Mouse (Mus musculus) liver, embryonic 12.5 days (tissue): ENCODE results near the gene Asic2. TPM values are rescaled to one million over a fixed set of nuclear protein-coding genes. Genes with fewer than 3 reads are reported as not detected.

Experiments used
- ATAC-seq: fragments of 200-750 bp; cut with Nextera tagmentation; 2 replicates; pipeline ENCODE4 v1.8.0; 2017; ENCODE audit warnings: moderate number of reproducible peaks, mild to moderate bottlenecking, moderate library complexity
- H3K27ac ChIP-seq: fragments of 300-500 bp; sonication (generic); 2 replicates; pipeline ENCODE4 v1.5.1; 2016; ENCODE audit warnings: mild to moderate bottlenecking
- H3K27me3 ChIP-seq: fragments of 300-500 bp; sonication (generic); replicated peaks from 2 replicates; pipeline ENCODE4 v1.6.1; 2016; ENCODE audit warnings: mild to moderate bottlenecking, moderate library complexity
- H3K36me3 ChIP-seq: fragments of 300-500 bp; sonication (generic); 2 replicates; pipeline ENCODE4 v1.6.1; 2016; ENCODE audit warnings: mild to moderate bottlenecking, moderate library complexity
- H3K4me1 ChIP-seq: fragments of 300-500 bp; sonication (generic); 2 replicates; pipeline ENCODE4 v1.6.1; 2016
- H3K4me2 ChIP-seq: fragments of 300-500 bp; sonication (generic); 2 replicates; pipeline ENCODE4 v1.6.1; 2016; ENCODE audit warnings: mild to moderate bottlenecking, moderate library complexity
- H3K4me3 ChIP-seq: fragments of 300-500 bp; sonication (generic); 2 replicates; pipeline ENCODE4 v1.5.1; 2016; ENCODE audit warnings: mild to moderate bottlenecking, moderate library complexity
- H3K9ac ChIP-seq: fragments of 300-500 bp; sonication (generic); 2 replicates; pipeline ENCODE4 v1.6.1; 2016; ENCODE audit warnings: mild to moderate bottlenecking, moderate library complexity
- H3K9me3 ChIP-seq: fragments of 300-500 bp; sonication (generic); replicated peaks from 2 replicates; pipeline ENCODE4 v1.6.1; 2016; ENCODE audit warnings: mild to moderate bottlenecking, moderate library complexity
- WGBS: fragments of 180-500 bp; shearing (Covaris S2); methylation state at CpG from one replicate; pipeline ENCODE4 v1.1.7; 2016; ENCODE audit not compliant: insufficient replicate concordance; 5-methylcytosine and 5-hydroxymethylcytosine counted together
- polyA plus RNA-seq: library from polyadenylated mRNA; unstranded; fragments of >200 nt; fragmentation: Nextera tagmentation; extraction: Ambion mirVana; gene quantifications from 2 replicates; pipeline ENCODE4 v1.2.1, GENCODE M21; 2016

Gene Asic2
- polyA plus RNA-seq, 1 experiment from 2014 or later = 0.06 TPM

- H3K27ac ChIP-seq = no peak overlapping the region
- H3K36me3 ChIP-seq = no peaks in the 10 kb centered on the region
- no peak overlapping the region for H3K4me3 ChIP-seq
- H3K9ac ChIP-seq = no peak overlapping the region
- no peaks in the 10 kb centered on the region for H3K9me3 ChIP-seq
- no peak overlapping the region for H3K4me2 ChIP-seq
- WGBS = 62% methylated on average over 1 of the region's 1 CpGs
- H3K4me1 ChIP-seq = no peaks in the 10 kb centered on the region
- no peaks in the 10 kb centered on the region for H3K27me3 ChIP-seq
- ATAC-seq = no peak
These were observed 479.0 kb downstream of the Asic2 start for GRCm38 (mm10) chr11:81489144-81489735.

GRCm38 (mm10) chr11:81488681-81489080, 479.6 kb downstream of the Asic2 start:
- Histone ChIP-seq H3K9me3 (no peaks in the 10 kb centered on the region), H3K27me3 (no peaks in the 10 kb centered on the region), H3K4me1 (no peaks in the 10 kb centered on the region), H3K9ac (no peak overlapping the region), H3K4me3 (no peak overlapping the region), H3K4me2 (no peak overlapping the region), H3K36me3 (no peaks in the 10 kb centered on the region), H3K27ac (no peak overlapping the region)
- 69% methylated on average over 5 of the region's 5 CpGs for WGBS
- no peak for ATAC-seq

DNA sequence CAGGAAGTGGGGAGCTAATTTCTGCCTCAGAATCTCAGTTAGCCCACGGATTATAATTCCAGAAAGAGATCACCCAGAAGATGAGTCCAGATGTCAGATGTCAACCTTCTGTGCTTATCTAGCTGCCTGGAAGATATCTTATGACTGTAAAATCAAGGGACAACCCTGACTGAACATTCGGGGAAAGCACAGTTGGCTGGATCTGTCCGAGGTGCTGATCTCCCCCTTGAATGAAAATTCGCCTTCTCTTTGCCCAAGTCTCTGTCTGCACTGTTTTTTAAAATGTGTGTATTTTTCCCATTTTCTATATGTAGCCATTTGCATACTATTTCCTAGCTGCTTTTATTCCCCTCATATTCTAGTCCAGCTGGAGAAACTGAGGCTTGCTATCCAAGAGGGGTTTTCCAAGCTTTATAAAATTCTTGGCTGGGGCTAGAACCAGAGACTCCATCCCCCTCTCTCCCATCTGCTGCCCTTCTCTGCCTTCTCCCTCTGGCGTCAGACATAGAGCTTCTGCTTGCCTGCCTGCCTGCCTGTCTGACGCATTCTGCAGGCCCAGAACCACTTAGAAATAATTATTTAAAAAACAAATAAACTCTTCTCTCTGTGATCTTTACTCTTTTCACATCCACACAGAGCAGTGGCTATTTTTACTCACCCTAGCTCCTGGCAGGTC, 481.9 kb downstream of the Asic2 start:
- Histone ChIP-seq H3K4me2 (no peak overlapping the region), H3K36me3 (no peaks in the 10 kb centered on the region), H3K9me3 (no peaks in the 10 kb centered on the region), H3K9ac (no peak overlapping the region), H3K27me3 (no peaks in the 10 kb centered on the region), H3K4me3 (no peak overlapping the region), H3K27ac (no peak overlapping the region), H3K4me1 (no peaks in the 10 kb centered on the region)
- ATAC-seq = no peak
- whole genome bisulfite sequencing = 21% methylated on average over 6 of the region's 6 CpGs

- Histone ChIP-seq H3K9me3 (no peaks in the 10 kb centered on the region), H3K4me1 (no peaks in the 10 kb centered on the region), H3K27me3 (no peaks in the 10 kb centered on the region), H3K27ac (no peak overlapping the region), H3K9ac (no peak overlapping the region), H3K4me3 (no peak overlapping the region), H3K36me3 (no peaks in the 10 kb centered on the region), H3K4me2 (no peak overlapping the region)
- WGBS = 36% methylated on average over 3 of the region's 3 CpGs
- no peak for ATAC-seq
These were observed 487.1 kb downstream of the Asic2 start for GRCm38 (mm10) chr11:81481198-81481597.

- H3K27ac ChIP-seq = no peak overlapping the region
- H3K27me3 ChIP-seq = no peaks in the 10 kb centered on the region
- no peak overlapping the region for H3K9ac ChIP-seq
- no peak for ATAC-seq
- no peak overlapping the region for H3K4me2 ChIP-seq
- no peak overlapping the region for H3K4me3 ChIP-seq
- H3K4me1 ChIP-seq = no peaks in the 10 kb centered on the region
- H3K9me3 ChIP-seq = no peaks in the 10 kb centered on the region
- H3K36me3 ChIP-seq = no peaks in the 10 kb centered on the region
These were observed 492.0 kb downstream of the Asic2 start for GRCm38 (mm10) chr11:81476231-81476630.

GRCm38 (mm10) chr11:81474121-81474520, 494.1 kb downstream of the Asic2 start:
- Histone ChIP-seq H3K4me1 (no peaks in the 10 kb centered on the region), H3K4me2 (no peak overlapping the region), H3K4me3 (no peak overlapping the region), H3K27me3 (no peaks in the 10 kb centered on the region), H3K9ac (no peak overlapping the region), H3K27ac (no peak overlapping the region), H3K36me3 (no peaks in the 10 kb centered on the region), H3K9me3 (no peaks in the 10 kb centered on the region)
- WGBS = 55% methylated on average over 2 of the region's 2 CpGs
- ATAC-seq = no peak

- 13% methylated on average over 5 of the region's 5 CpGs for WGBS
- H3K9me3 ChIP-seq = 0 out of 2 replicates have a peak, but pooled peaks cover 3% of the 10 kb centered on the region
- no peak overlapping the region for H3K27ac ChIP-seq
- H3K27me3 ChIP-seq = no peaks in the 10 kb centered on the region
- H3K4me3 ChIP-seq = no peak overlapping the region
- no peak for ATAC-seq
- no peak overlapping the region for H3K4me2 ChIP-seq
- no peaks in the 10 kb centered on the region for H3K4me1 ChIP-seq
- H3K9ac ChIP-seq = no peak overlapping the region
- H3K36me3 ChIP-seq = no peaks in the 10 kb centered on the region
These were observed 506.1 kb downstream of the Asic2 start for GRCm38 (mm10) chr11:81462199-81462598.

- H3K27me3 ChIP-seq = no peaks in the 10 kb centered on the region
- H3K9me3 ChIP-seq = 0 out of 2 replicates have a peak, but pooled peaks cover 3% of the 10 kb centered on the region
- no peak overlapping the region for H3K9ac ChIP-seq
- ATAC-seq = no peak
- no peak overlapping the region for H3K4me2 ChIP-seq
- no peaks in the 10 kb centered on the region for H3K4me1 ChIP-seq
- H3K36me3 ChIP-seq = no peaks in the 10 kb centered on the region
- 33% methylated on average over 4 of the region's 4 CpGs for WGBS
- H3K27ac ChIP-seq = no peak overlapping the region
- H3K4me3 ChIP-seq = no peak overlapping the region
These were observed 506.5 kb downstream of the Asic2 start for GRCm38 (mm10) chr11:81461748-81462147.

GRCm38 (mm10) chr11:81454921-81455320, 513.3 kb downstream of the Asic2 start:
- ATAC-seq = no peak
- H3K9me3 ChIP-seq = no peaks in the 10 kb centered on the region

DNA sequence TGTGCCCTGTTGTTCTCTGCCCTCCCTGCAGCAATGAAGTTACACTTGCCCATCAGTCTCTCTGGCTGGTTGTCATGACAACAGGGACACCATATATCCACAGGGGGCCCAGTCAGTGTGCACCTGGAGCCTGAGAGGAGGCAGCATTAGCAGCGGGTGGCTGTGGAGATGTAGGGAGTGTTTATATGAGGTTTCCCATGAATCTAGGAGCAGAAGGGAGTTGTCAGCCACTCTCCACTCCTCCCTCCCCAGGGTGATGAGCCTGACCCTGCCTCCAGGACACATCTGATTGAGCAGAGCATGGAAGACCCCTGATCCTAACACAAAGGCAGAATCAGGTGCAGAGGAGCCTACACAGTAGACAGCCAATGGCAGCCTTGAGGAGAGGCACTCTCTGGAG, 514.1 kb downstream of the Asic2 start:
- no peak overlapping the region for H3K4me3 ChIP-seq
- ATAC-seq = no peak
- WGBS = 32% methylated on average over 1 of the region's 1 CpGs
- H3K4me2 ChIP-seq = no peak overlapping the region
- H3K4me1 ChIP-seq = no peaks in the 10 kb centered on the region
- no peaks in the 10 kb centered on the region for H3K27me3 ChIP-seq
- no peaks in the 10 kb centered on the region for H3K36me3 ChIP-seq
- no peaks in the 10 kb centered on the region for H3K9me3 ChIP-seq
- H3K27ac ChIP-seq = no peak overlapping the region
- H3K9ac ChIP-seq = no peak overlapping the region

More at GRCm38 (mm10) chr11:81454921-81455320, 513.3 kb downstream of the Asic2 start:
- no peak overlapping the region for H3K27ac ChIP-seq
- H3K36me3 ChIP-seq = no peaks in the 10 kb centered on the region
- no peak overlapping the region for H3K4me3 ChIP-seq
- WGBS = 48% methylated on average over 4 of the region's 4 CpGs
- no peaks in the 10 kb centered on the region for H3K27me3 ChIP-seq
- H3K9ac ChIP-seq = no peak overlapping the region
- H3K4me1 ChIP-seq = no peaks in the 10 kb centered on the region
- no peak overlapping the region for H3K4me2 ChIP-seq

GRCm38 (mm10) chr11:81449271-81449705, 519.0 kb downstream of the Asic2 start:
- H3K4me1 ChIP-seq = no peaks in the 10 kb centered on the region
- H3K27ac ChIP-seq = no peak overlapping the region
- H3K9ac ChIP-seq = no peak overlapping the region
- WGBS = 26% methylated on average over 3 of the region's 3 CpGs
- no peak for ATAC-seq
- no peaks in the 10 kb centered on the region for H3K36me3 ChIP-seq
- no peak overlapping the region for H3K4me2 ChIP-seq
- no peak overlapping the region for H3K4me3 ChIP-seq
- no peaks in the 10 kb centered on the region for H3K9me3 ChIP-seq
- H3K27me3 ChIP-seq = no peaks in the 10 kb centered on the region

- no peak for ATAC-seq
- Histone ChIP-seq H3K27me3 (no peaks in the 10 kb centered on the region), H3K4me2 (no peak overlapping the region), H3K9ac (no peak overlapping the region), H3K4me3 (no peak overlapping the region), H3K9me3 (no peaks in the 10 kb centered on the region), H3K27ac (no peak overlapping the region), H3K4me1 (no peaks in the 10 kb centered on the region), H3K36me3 (no peaks in the 10 kb centered on the region)
- WGBS = 44% methylated on average over 1 of the region's 1 CpGs
These were observed 521.9 kb downstream of the Asic2 start for GRCm38 (mm10) chr11:81446347-81446746.
